Mouse (Mus musculus) neutrophil, adult 83 days (primary cell): Measurements from ENCODE around the gene Hhatl. TPM values are rescaled to one million over a fixed set of nuclear protein-coding genes. Genes with fewer than 3 reads are reported as not detected.

Experiments
- total RNA-seq, 2 experiments: library from RNA; stranded (reverse); gene quantifications; one replicate each; pipeline ENCODE4 v1.2.4; 2023

The Hhatl gene
- total RNA-seq = not detected

GRCm38 (mm10) chr9:121791757-121792521 is at the start of gene Hhatl:
Gene Hhatl (minus strand): TSS chr9:121792507.

GRCm38 (mm10) chr9:121838829-121839621 is 46.7 kb upstream of the Hhatl start, which contains the start of gene Ccdc13:
Gene Ccdc13 (minus strand): TSS chr9:121839461.

GRCm38 (mm10) chr9:121777484-121778065 is 14.7 kb downstream of the Hhatl start, which contains the start of gene Klhl40:
Gene Klhl40 (plus strand): TSS chr9:121777607.

GRCm38 (mm10) chr9:121759091-121760081 is 32.9 kb downstream of the Hhatl start, which contains the start of gene Zfp651:
Gene Zfp651 (plus strand): TSS chr9:121759330.

Other genes with a start within 250 kb of the Hhatl start
- gene Lyzl4, start 150.4 kb downstream of the Hhatl start, total RNA-seq = not detected
- 1 to 10 TPM in 1 of 2 experiments, under 1 TPM in 1; 0.42 to 1.7 TPM for gene Vipr1, start 149.8 kb downstream of the Hhatl start, total RNA-seq
- gene Sec22c, start 87.0 kb downstream of the Hhatl start, total RNA-seq = 10 to 100 TPM; 27.3 to 30.4 TPM
- 10 to 100 TPM; 21.7 to 27.0 TPM for gene Ss18l2, start 82.2 kb downstream of the Hhatl start, total RNA-seq
- gene Nktr, start 73.3 kb downstream of the Hhatl start, total RNA-seq = 100 to 1,000 TPM; 140 to 158 TPM
- gene Zfp651, start 33.2 kb downstream of the Hhatl start, total RNA-seq = under 1 TPM; 0.15 to 0.40 TPM
- not detected for gene Klhl40, start 14.9 kb downstream of the Hhatl start, total RNA-seq
- gene Ccdc13, start 47.0 kb upstream of the Hhatl start, total RNA-seq = not detected
- 10 to 100 TPM; 28.5 to 29.6 TPM for gene Higd1a, start 65.9 kb upstream of the Hhatl start, total RNA-seq
- gene Ackr2, start 105.8 kb upstream of the Hhatl start, total RNA-seq = not detected
- gene Cyp8b1, start 123.8 kb upstream of the Hhatl start, total RNA-seq = not detected
- gene Fam198a, start 158.5 kb upstream of the Hhatl start, total RNA-seq = not detected
- under 1 TPM; 0.94 to 0.95 TPM for gene Pomgnt2, start 204.6 kb upstream of the Hhatl start, total RNA-seq